Mouse (Mus musculus): Measurements from ENCODE around the gene Coa3. TPM values are rescaled to one million over a fixed set of nuclear protein-coding genes. Genes with fewer than 3 reads are reported as not detected.

The Coa3 gene
- total and polyA plus RNA-seq, 3 experiments = 117 to 285 (median 177) TPM

- in situ Hi-C loops (cut with MboI; ENCODE audit: low pct_ligation_motif_present, low pct_unique_long_range_greater_than_20kb, low sequenced_read_pairs) (loop anchor here (5.0 kb wide), 1 partner anchor 36 kb away; no protein-coding TSS in a partner anchor), dilution Hi-C loops (cut with MboI; ENCODE audit: extremely low pct_ligation_motif_present, extremely low pct_unique_long_range_greater_than_20kb, low sequenced_read_pairs) (no loop called here)
- H3K9me3 ChIP-seq (replicated peaks; ENCODE audit: low read length) = no peaks in the 10 kb centered on the region
- H3K4me2 ChIP-seq (ENCODE audit: insufficient read depth, low read depth, poor library complexity, severe bottlenecking) = peak within 1 kb of the TSS; percentile 99
- peak within 1 kb of the TSS; percentile 77 for H3K9ac ChIP-seq (ENCODE audit: insufficient read depth, low read depth)
- peaks cover 0 to 31% of the 10 kb centered on the region in 2 experiments; a peak in 2 of 4 replicates for H3K4me1 ChIP-seq (ENCODE audit: control insufficient read depth in 1 of 2, insufficient read depth in 2 of 2)
- peak within 1 kb of the TSS; percentile 46 for H3K27ac ChIP-seq (ENCODE audit: insufficient read depth, low read depth)
- H3K27me3 ChIP-seq (replicated peaks) = peaks cover 8% of the 10 kb centered on the region
- DNase-seq (ENCODE audit: extremely low read depth) = peak; percentile 93
- H3K4me3 ChIP-seq (replicated peaks in 1 of 3; ENCODE audit: low read depth in 2 of 3, low read length in 2 of 3, poor library complexity in 1 of 3) = peak within 1 kb of the TSS; percentile 80 to 95 (median 95)
- peaks cover 19 to 29% of the 10 kb centered on the region in 2 experiments for H3K36me3 ChIP-seq (replicated peaks in 1 of 2; ENCODE audit: control insufficient read depth in 1 of 2, insufficient read depth in 1 of 2, low read length in 1 of 2)
- H3K79me2 ChIP-seq (replicated peaks; ENCODE audit: control insufficient read depth, extremely low read depth, insufficient read depth, poor library complexity, severe bottlenecking) = peaks cover 12% of the 10 kb centered on the region
- TF ChIP-seq USF1 (IDR thresholded peaks at IDR 0.05; ENCODE audit: low read depth, low read length) = no peak; the same call in 1 of the 2 replicates
- no peak for TF ChIP-seq CHD1 (IDR thresholded peaks at IDR 0.05; ENCODE audit: low read depth, low read length)
- peak; percentile 92; the same call in 1 of the 2 replicates for TF ChIP-seq KAT2A (IDR thresholded peaks at IDR 0.05; ENCODE audit: insufficient replicate concordance, low read length)
- peak; percentile 98 for TF ChIP-seq POLR2A (IDR thresholded peaks at IDR 0.05; ENCODE audit: low read depth, low read length)
- TF ChIP-seq ZKSCAN1 (IDR thresholded peaks at IDR 0.05; ENCODE audit: borderline replicate concordance, low read depth, low read length) = no peak
- TF ChIP-seq MXI1 (IDR thresholded peaks at IDR 0.05; ENCODE audit: low read depth, low read length) = peak; percentile 83
- peak; percentile 98 for TF ChIP-seq TCF12 (IDR thresholded peaks at IDR 0.05; ENCODE audit: low read depth, low read length)
- TF ChIP-seq JUN (IDR thresholded peaks at IDR 0.05; ENCODE audit: insufficient read depth, low read depth, low read length) = no peak; the same call in 1 of the 2 replicates
- TF ChIP-seq MYC (IDR thresholded peaks at IDR 0.05; ENCODE audit: low read depth, low read length) = peak; percentile 80; the same call in 1 of the 2 replicates
- peak; percentile 95 for TF ChIP-seq POLR2AphosphoS2 (IDR thresholded peaks at IDR 0.05; ENCODE audit: low read depth, low read length)
- peak; percentile 25; the same call in 1 of the 2 replicates for TF ChIP-seq GABPA (IDR thresholded peaks at IDR 0.05; ENCODE audit: insufficient replicate concordance, low read depth, low read length)
- no peak for TF ChIP-seq RAD21 (IDR thresholded peaks at IDR 0.05; ENCODE audit: low read depth, low read length)
- no peak for TF ChIP-seq ZNF384 (IDR thresholded peaks at IDR 0.05; ENCODE audit: low read depth, low read length)
- peak; percentile 92 for TF ChIP-seq ZMIZ1 (IDR thresholded peaks at IDR 0.05; ENCODE audit: low read depth, low read length)
- peak; percentile 9; the same call in 1 of the 2 replicates for TF ChIP-seq SMC3 (IDR thresholded peaks at IDR 0.05; ENCODE audit: low read depth, low read length)
- peak; percentile 83; the same call in 1 of the 2 replicates for TF ChIP-seq MAZ (IDR thresholded peaks at IDR 0.05; ENCODE audit: low read depth, low read length)
- TF ChIP-seq MEF2A (IDR thresholded peaks at IDR 0.05; ENCODE audit: borderline replicate concordance, low read depth, low read length) = peak; percentile 86
- peak; percentile 46; the same call in 1 of the 2 replicates for TF ChIP-seq MAFK (IDR thresholded peaks at IDR 0.05; ENCODE audit: insufficient replicate concordance, low read length)
- TF ChIP-seq CTCF (conservative IDR thresholded peaks at IDR 0.05 in 1 of 2, IDR thresholded peaks at IDR 0.05 in 1 of 2; ENCODE audit: low read depth in 2 of 2, low read length in 2 of 2) = peak in 1 of 2 experiments; percentile 16; a peak in 1 of 4 replicates
- peak; percentile 65; the same call in 1 of the 2 replicates for TF ChIP-seq MAX (IDR thresholded peaks at IDR 0.05; ENCODE audit: low read length)
- no peak for TF ChIP-seq EP300 (IDR thresholded peaks at IDR 0.05; ENCODE audit: low read length)
- peak; percentile 80; the same call in 1 of the 2 replicates for TF ChIP-seq RCOR1 (conservative IDR thresholded peaks at IDR 0.05; ENCODE audit: low read depth, low read length)
- no peak for TF ChIP-seq ZC3H11A (IDR thresholded peaks at IDR 0.05; ENCODE audit: low read depth, low read length)
- TF ChIP-seq NRF1 (IDR thresholded peaks at IDR 0.05; ENCODE audit: low read depth, low read length) = peak; percentile 54
- peak; percentile 95 for TF ChIP-seq HCFC1 (IDR thresholded peaks at IDR 0.05; ENCODE audit: low read depth, low read length)
- no peak for TF ChIP-seq JUND (conservative IDR thresholded peaks at IDR 0.05; ENCODE audit: low read depth, low read length)
- TF ChIP-seq USF2 (conservative IDR thresholded peaks at IDR 0.05; ENCODE audit: low read depth, low read length) = no peak
- TF ChIP-seq ELF1 (IDR thresholded peaks at IDR 0.05; ENCODE audit: low read depth, low read length) = peak; percentile 99
- TF ChIP-seq CHD2 (IDR thresholded peaks at IDR 0.05; ENCODE audit: low read length) = peak; percentile 69
- peak; percentile 91 for TF ChIP-seq IRF4 (IDR thresholded peaks at IDR 0.05; ENCODE audit: low read depth, low read length)
- TF ChIP-seq SIN3A (IDR thresholded peaks at IDR 0.05; ENCODE audit: low read length) = peak; percentile 96
- TF ChIP-seq UBTF (IDR thresholded peaks at IDR 0.05; ENCODE audit: low read depth, low read length) = peak; percentile 72
- peak; percentile 94 for TF ChIP-seq TBP (conservative IDR thresholded peaks at IDR 0.05; ENCODE audit: low read depth, low read length)
- peak; percentile 16; the same call in 1 of the 2 replicates for TF ChIP-seq BHLHE40 (IDR thresholded peaks at IDR 0.05; ENCODE audit: low read depth, low read length)
- 0 out of 2 replicates have a peak, but pooled peaks have one; percentile 9 for TF ChIP-seq ETS1 (conservative IDR thresholded peaks at IDR 0.05; ENCODE audit: low read depth, low read length)
- TF ChIP-seq E2F4 (IDR thresholded peaks at IDR 0.05; ENCODE audit: insufficient replicate concordance, low read depth, low read length) = peak; percentile 64; the same call in 1 of the 2 replicates
- TF ChIP-seq PAX5 (IDR thresholded peaks at IDR 0.05; ENCODE audit: low read length) = no peak
Observed at GRCm38 (mm10) chr11:101253613-101254389, 25.1 kb downstream of the Coa3 start, which contains the start of gene Vps25. Gene Vps25, plus strand, starts transcription at chr11:101253707.
